Mouse (Mus musculus): ENCODE measurements at regions not wholly inside any gene's neighbourhood (a gene's known extent, or its start where the extent isn't known, plus 50 kb on each side); places are given as distances from the start of the nearest gene placed in this dataset.
A peak's percentile ranks its signal among the peaks of the same experiment; 100 is the strongest.

DNA sequence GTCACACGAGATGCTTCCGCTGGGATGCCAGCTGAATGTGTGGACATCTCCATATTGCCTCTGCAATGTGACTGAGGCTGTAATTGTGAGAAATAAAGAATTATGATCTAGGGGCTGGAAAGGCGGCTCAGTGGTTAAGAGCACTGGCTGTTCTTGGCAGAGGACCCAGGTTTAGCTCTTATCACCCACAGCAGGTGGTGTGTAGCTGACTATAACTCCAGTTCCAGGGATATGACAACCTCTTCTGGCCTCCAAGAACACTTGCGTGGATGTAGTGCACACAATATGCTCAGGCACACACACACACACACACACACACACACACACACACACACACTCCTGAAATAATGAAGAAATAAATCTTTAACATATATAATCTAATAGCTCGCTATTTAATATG is 232.7 kb upstream of the Kcnab2 start:
- 94% methylated on average over 5 of the region's 5 CpGs for WGBS
- H3K9ac ChIP-seq (ENCODE audit: low read length) = no peak overlapping the region
- no peaks in the 10 kb centered on the region for H3K36me3 ChIP-seq (ENCODE audit: control insufficient read depth, insufficient read depth, low read length)
- no peak for ATAC-seq (ENCODE audit: low FRiP score)
- no peak overlapping the region for H3K27ac ChIP-seq (ENCODE audit: low read depth, low read length)
- H3K27me3 ChIP-seq (ENCODE audit: control insufficient read depth, insufficient read depth, low read length) = no peaks in the 10 kb centered on the region
- no peak overlapping the region for H3K4me2 ChIP-seq
- no peak overlapping the region for H3K4me3 ChIP-seq (ENCODE audit: low read depth, low read length)
- H3K4me1 ChIP-seq (ENCODE audit: control insufficient read depth, insufficient read depth, low read length) = no peaks in the 10 kb centered on the region
- DNase-seq (ENCODE audit: low spot score, missing footprints) = no peak
- H3K9me3 ChIP-seq (ENCODE audit: control insufficient read depth, low read length) = no peaks in the 10 kb centered on the region

GRCm38 (mm10) chr4:152700217-152700616 is 222.5 kb upstream of the Kcnab2 start:
- no peak overlapping the region for H3K9ac ChIP-seq (ENCODE audit: low read length)
- DNase-seq (ENCODE audit: low spot score, missing footprints) = no peak
- 78% methylated on average over 7 of the region's 7 CpGs for WGBS
- no peak overlapping the region for H3K4me3 ChIP-seq (ENCODE audit: low read depth, low read length)
- no peaks in the 10 kb centered on the region for H3K27me3 ChIP-seq (ENCODE audit: control insufficient read depth, insufficient read depth, low read length)
- no peak overlapping the region for H3K4me2 ChIP-seq
- H3K27ac ChIP-seq (ENCODE audit: low read depth, low read length) = no peak overlapping the region
- peaks cover 3% of the 10 kb centered on the region; the same call in 1 of the 2 replicates for H3K9me3 ChIP-seq (ENCODE audit: control insufficient read depth, low read length)
- no peaks in the 10 kb centered on the region for H3K36me3 ChIP-seq (ENCODE audit: control insufficient read depth, insufficient read depth, low read length)
- no peak for ATAC-seq (ENCODE audit: low FRiP score)
- H3K4me1 ChIP-seq (ENCODE audit: control insufficient read depth, insufficient read depth, low read length) = peaks cover 27% of the 10 kb centered on the region

- no peaks in the 10 kb centered on the region for H3K27me3 ChIP-seq (ENCODE audit: control insufficient read depth, insufficient read depth, low read length)
- peaks cover 32% of the 10 kb centered on the region for H3K4me1 ChIP-seq (ENCODE audit: control insufficient read depth, insufficient read depth, low read length)
- H3K9ac ChIP-seq (ENCODE audit: low read length) = peak overlapping the region; percentile 44; the same call in 1 of the 2 replicates
- 17% methylated on average over 22 of the region's 22 CpGs for WGBS
- ATAC-seq (ENCODE audit: low FRiP score) = peak; percentile 91
- peaks cover 3% of the 10 kb centered on the region; the same call in 1 of the 2 replicates for H3K9me3 ChIP-seq (ENCODE audit: control insufficient read depth, low read length)
- peak; percentile 95 for DNase-seq (ENCODE audit: low spot score, missing footprints)
- peak overlapping the region; percentile 82 for H3K27ac ChIP-seq (ENCODE audit: low read depth, low read length)
- H3K4me3 ChIP-seq (ENCODE audit: low read depth, low read length) = no peak overlapping the region
- peak overlapping the region; percentile 32 for H3K4me2 ChIP-seq
- no peaks in the 10 kb centered on the region for H3K36me3 ChIP-seq (ENCODE audit: control insufficient read depth, insufficient read depth, low read length)
Observed at GRCm38 (mm10) chr4:152697247-152697960, 219.7 kb upstream of the Kcnab2 start.

DNA sequence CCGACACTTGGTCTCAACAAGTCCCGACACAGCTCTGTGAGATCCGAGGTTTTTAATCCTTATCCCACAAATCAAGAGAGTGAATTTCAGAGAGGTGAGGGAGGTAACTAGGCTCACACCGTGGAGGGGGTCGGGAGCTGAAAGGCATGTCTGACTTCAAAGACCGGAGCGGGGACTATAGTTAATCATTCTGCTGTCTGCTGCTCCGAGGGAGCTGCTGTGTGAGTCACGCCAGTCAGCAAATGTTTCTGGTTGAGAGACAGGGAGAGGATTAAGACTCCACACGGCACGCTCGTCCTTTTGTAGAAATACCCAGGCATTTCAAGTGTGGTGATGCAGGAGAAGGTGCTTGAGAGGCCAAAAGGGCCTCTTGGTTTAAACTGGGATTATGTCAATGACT is 214.1 kb upstream of the Kcnab2 start:
- ATAC-seq (ENCODE audit: low FRiP score) (no peak), DNase-seq (ENCODE audit: low spot score, missing footprints) (peak; percentile 88)
- Histone ChIP-seq H3K9ac (ENCODE audit: low read length) (no peak overlapping the region), H3K4me3 (ENCODE audit: low read depth, low read length) (no peak overlapping the region), H3K4me1 (ENCODE audit: control insufficient read depth, insufficient read depth, low read length) (peaks cover 15% of the 10 kb centered on the region), H3K27ac (ENCODE audit: low read depth, low read length) (peak overlapping the region; percentile 30; the same call in 1 of the 2 replicates), H3K9me3 (ENCODE audit: control insufficient read depth, low read length) (no peaks in the 10 kb centered on the region), H3K4me2 (no peak overlapping the region), H3K36me3 (ENCODE audit: control insufficient read depth, insufficient read depth, low read length) (no peaks in the 10 kb centered on the region), H3K27me3 (ENCODE audit: control insufficient read depth, insufficient read depth, low read length) (no peaks in the 10 kb centered on the region)
- 18% methylated on average over 12 of the region's 12 CpGs for WGBS

GRCm38 (mm10) chr4:152691302-152691701 is 213.6 kb upstream of the Kcnab2 start:
- H3K9ac ChIP-seq (ENCODE audit: low read length) = no peak overlapping the region
- H3K4me1 ChIP-seq (ENCODE audit: control insufficient read depth, insufficient read depth, low read length) = peaks cover 14% of the 10 kb centered on the region
- no peaks in the 10 kb centered on the region for H3K9me3 ChIP-seq (ENCODE audit: control insufficient read depth, low read length)
- ATAC-seq (ENCODE audit: low FRiP score) = no peak; the same call in 1 of the 2 replicates
- H3K4me2 ChIP-seq = no peak overlapping the region
- H3K36me3 ChIP-seq (ENCODE audit: control insufficient read depth, insufficient read depth, low read length) = no peaks in the 10 kb centered on the region
- 72% methylated on average over 13 of the region's 13 CpGs for WGBS
- no peak overlapping the region for H3K4me3 ChIP-seq (ENCODE audit: low read depth, low read length)
- DNase-seq (ENCODE audit: low spot score, missing footprints) = peak; percentile 74
- peak overlapping the region; percentile 30; the same call in 1 of the 2 replicates for H3K27ac ChIP-seq (ENCODE audit: low read depth, low read length)
- no peaks in the 10 kb centered on the region for H3K27me3 ChIP-seq (ENCODE audit: control insufficient read depth, insufficient read depth, low read length)

DNA sequence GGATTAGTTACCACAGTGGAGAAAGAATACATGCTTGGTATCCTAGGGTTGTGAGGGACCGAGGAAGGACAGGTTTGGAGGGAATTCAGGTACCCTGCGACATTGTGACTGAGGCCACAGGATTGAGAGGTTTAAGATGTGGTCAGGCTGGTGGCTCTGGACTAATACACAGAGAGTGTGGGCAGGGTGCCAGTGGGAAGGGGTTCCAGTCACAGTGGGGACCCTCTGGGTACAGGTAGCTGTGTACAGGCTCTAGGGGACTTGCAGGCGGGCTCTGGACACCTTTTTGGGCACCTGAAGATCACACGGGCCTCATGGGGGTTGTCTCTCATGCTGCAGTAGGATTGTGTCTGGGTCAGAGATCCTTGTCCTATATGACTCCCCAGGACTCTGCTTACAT is 213.1 kb upstream of the Kcnab2 start:
- DNase-seq (ENCODE audit: low spot score, missing footprints) = peak; percentile 70
- 81% methylated on average over 4 of the region's 4 CpGs for WGBS
- H3K4me1 ChIP-seq (ENCODE audit: control insufficient read depth, insufficient read depth, low read length) = peaks cover 12% of the 10 kb centered on the region
- no peak overlapping the region for H3K4me2 ChIP-seq
- H3K27me3 ChIP-seq (ENCODE audit: control insufficient read depth, insufficient read depth, low read length) = no peaks in the 10 kb centered on the region
- H3K4me3 ChIP-seq (ENCODE audit: low read depth, low read length) = no peak overlapping the region
- H3K36me3 ChIP-seq (ENCODE audit: control insufficient read depth, insufficient read depth, low read length) = no peaks in the 10 kb centered on the region
- ATAC-seq (ENCODE audit: low FRiP score) = no peak
- no peak overlapping the region for H3K9ac ChIP-seq (ENCODE audit: low read length)
- H3K9me3 ChIP-seq (ENCODE audit: control insufficient read depth, low read length) = no peaks in the 10 kb centered on the region
- H3K27ac ChIP-seq (ENCODE audit: low read depth, low read length) = no peak overlapping the region

GRCm38 (mm10) chr4:152689831-152690230 is 212.2 kb upstream of the Kcnab2 start:
- H3K27me3 ChIP-seq (ENCODE audit: control insufficient read depth, insufficient read depth, low read length) = no peaks in the 10 kb centered on the region
- H3K27ac ChIP-seq (ENCODE audit: low read depth, low read length) = no peak overlapping the region
- DNase-seq (ENCODE audit: low spot score, missing footprints) = no peak
- ATAC-seq (ENCODE audit: low FRiP score) = no peak
- H3K4me2 ChIP-seq = no peak overlapping the region
- no peaks in the 10 kb centered on the region for H3K9me3 ChIP-seq (ENCODE audit: control insufficient read depth, low read length)
- H3K9ac ChIP-seq (ENCODE audit: low read length) = no peak overlapping the region
- H3K4me3 ChIP-seq (ENCODE audit: low read depth, low read length) = no peak overlapping the region
- H3K36me3 ChIP-seq (ENCODE audit: control insufficient read depth, insufficient read depth, low read length) = no peaks in the 10 kb centered on the region
- WGBS = 86% methylated on average over 9 of the region's 9 CpGs
- H3K4me1 ChIP-seq (ENCODE audit: control insufficient read depth, insufficient read depth, low read length) = peaks cover 12% of the 10 kb centered on the region

DNA sequence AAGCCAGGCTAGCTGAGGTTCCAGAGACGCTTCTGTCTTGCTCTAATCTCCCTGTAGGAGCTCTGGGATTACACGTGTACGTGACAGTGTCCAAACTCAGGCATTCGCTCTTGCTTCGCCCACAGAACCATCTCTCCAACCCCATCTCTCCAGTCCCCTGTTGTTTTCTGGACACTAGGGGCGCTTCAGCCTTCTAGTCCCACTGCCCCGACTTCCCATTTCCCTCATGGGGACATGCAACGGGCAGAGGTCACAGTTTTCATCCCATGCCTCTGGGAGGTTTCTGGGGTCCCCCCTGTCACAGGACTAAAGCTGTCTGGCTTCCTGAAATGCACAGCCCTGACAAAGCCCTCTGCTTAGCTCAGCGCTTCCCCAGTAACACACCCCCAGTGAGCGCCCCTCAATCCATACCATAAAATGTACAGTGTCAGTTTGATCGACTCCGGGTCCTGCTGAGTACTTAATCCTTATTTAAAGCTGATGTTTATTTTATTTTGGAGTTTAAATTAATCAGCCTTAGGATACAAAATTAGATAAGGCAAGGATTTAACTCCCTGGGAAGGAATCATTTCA is 208.9 kb upstream of the Kcnab2 start:
- DNase-seq (ENCODE audit: low spot score, missing footprints) (peak; percentile 84), ATAC-seq (ENCODE audit: low FRiP score) (peak; percentile 38; the same call in 1 of the 2 replicates)
- 37% methylated on average over 12 of the region's 12 CpGs for WGBS
- H3K4me2 ChIP-seq = no peak overlapping the region
- H3K27ac ChIP-seq (ENCODE audit: low read depth, low read length) = no peak overlapping the region
- H3K27me3 ChIP-seq (ENCODE audit: control insufficient read depth, insufficient read depth, low read length) = no peaks in the 10 kb centered on the region
- H3K4me3 ChIP-seq (ENCODE audit: low read depth, low read length) = no peak overlapping the region
- no peaks in the 10 kb centered on the region; the same call in 1 of the 2 replicates for H3K9me3 ChIP-seq (ENCODE audit: control insufficient read depth, low read length)
- peaks cover 5% of the 10 kb centered on the region for H3K4me1 ChIP-seq (ENCODE audit: control insufficient read depth, insufficient read depth, low read length)
- no peak overlapping the region for H3K9ac ChIP-seq (ENCODE audit: low read length)
- H3K36me3 ChIP-seq (ENCODE audit: control insufficient read depth, insufficient read depth, low read length) = no peaks in the 10 kb centered on the region

- Histone ChIP-seq H3K4me3 (ENCODE audit: low read depth, low read length) (no peak overlapping the region), H3K4me2 (no peak overlapping the region), H3K4me1 (ENCODE audit: control insufficient read depth, insufficient read depth, low read length) (no peaks in the 10 kb centered on the region; the same call in 1 of the 2 replicates), H3K9ac (ENCODE audit: low read length) (no peak overlapping the region), H3K27ac (ENCODE audit: low read depth, low read length) (no peak overlapping the region), H3K27me3 (ENCODE audit: control insufficient read depth, insufficient read depth, low read length) (no peaks in the 10 kb centered on the region), H3K36me3 (ENCODE audit: control insufficient read depth, insufficient read depth, low read length) (no peaks in the 10 kb centered on the region), H3K9me3 (ENCODE audit: control insufficient read depth, low read length) (no peaks in the 10 kb centered on the region)
- 44% methylated on average over 11 of the region's 11 CpGs for WGBS
- DNase-seq (ENCODE audit: low spot score, missing footprints) (peak; percentile 81), ATAC-seq (ENCODE audit: low FRiP score) (peak; percentile 77)
Observed at GRCm38 (mm10) chr4:152674140-152674539, 196.5 kb upstream of the Kcnab2 start.
